Mouse (Mus musculus) midbrain, embryonic 11.5 days (tissue): Measurements from ENCODE around the gene Senp3. TPM values are rescaled to one million over a fixed set of nuclear protein-coding genes. Genes with fewer than 3 reads are reported as not detected.
"Not testable (repeated sequence)": the region's sequence is repeated elsewhere in the genome, so short reads cannot be mapped to it uniquely, and the experiment has no call there.

Source experiments
- ATAC-seq: fragments of 200-750 bp; cut with Nextera tagmentation; 2 replicates; pipeline ENCODE4 v1.8.0; 2017; ENCODE audit warnings: moderate TSS enrichment, moderate library complexity; ENCODE audit not compliant: low FRiP score
- DNase-seq: peaks from one replicate; pipeline ENCODE4 v3.0.0; 2015; ENCODE audit warnings: low spot score; ENCODE audit errors: missing footprints
- H3K27ac ChIP-seq: fragments of 300-500 bp; sonication (generic); 2 replicates; pipeline ENCODE4 v1.5.1; 2014; ENCODE audit warnings: low read depth, low read length
- H3K27me3 ChIP-seq: fragments of 300-500 bp; sonication (generic); 2 replicates; pipeline ENCODE4 v1.6.1; 2014; ENCODE audit warnings: mild to moderate bottlenecking, low read length, moderate library complexity, mixed read lengths; ENCODE audit not compliant: control insufficient read depth, insufficient read depth
- H3K36me3 ChIP-seq: fragments of 300-500 bp; sonication (generic); 2 replicates; pipeline ENCODE4 v1.6.1; 2014; ENCODE audit warnings: mild to moderate bottlenecking, low read length, moderate library complexity, mixed read lengths; ENCODE audit not compliant: control insufficient read depth, insufficient read depth
- H3K4me1 ChIP-seq: fragments of 300-500 bp; sonication (generic); 2 replicates; pipeline ENCODE4 v1.6.1; 2014; ENCODE audit warnings: low read length; ENCODE audit not compliant: control insufficient read depth, insufficient read depth
- H3K4me2 ChIP-seq: fragments of 300-500 bp; sonication (generic); 2 replicates; pipeline ENCODE4 v1.6.1; 2014; ENCODE audit warnings: mild to moderate bottlenecking, moderate library complexity
- H3K4me3 ChIP-seq: fragments of 300-500 bp; sonication (generic); 2 replicates; pipeline ENCODE4 v1.5.1; 2014; ENCODE audit warnings: low read depth, low read length
- H3K9ac ChIP-seq: fragments of 300-500 bp; sonication (generic); 2 replicates; pipeline ENCODE4 v1.6.1; 2014; ENCODE audit warnings: low read length
- H3K9me3 ChIP-seq: fragments of 300-500 bp; sonication (generic); 2 replicates; pipeline ENCODE4 v1.6.1; 2016; ENCODE audit warnings: low read length; ENCODE audit not compliant: control insufficient read depth
- WGBS: fragments of 180-500 bp; shearing (Covaris S2); extraction: QIAGEN DNeasy Blood & Tissue Kit; methylation state at CpG from one replicate; pipeline ENCODE4 v1.1.7; 2014; 5-methylcytosine and 5-hydroxymethylcytosine counted together
- polyA plus RNA-seq: library from polyadenylated mRNA; unstranded; fragments of >200 nt; fragmentation: Nextera tagmentation; extraction: Ambion mirVana; gene quantifications from 2 replicates; pipeline ENCODE4 v1.2.1, GENCODE M21; 2014

Gene Senp3
- polyA plus RNA-seq = 80.6 and 90.8 TPM in 2 replicates

- Histone ChIP-seq H3K27me3 (no peaks in the 10 kb centered on the region), H3K4me3 (peak within 1 kb of the TSS; percentile 84), H3K9me3 (no peaks in the 10 kb centered on the region), H3K36me3 (peaks cover 9% of the 10 kb centered on the region), H3K4me2 (peak within 1 kb of the TSS; percentile 93), H3K27ac (peak within 1 kb of the TSS; percentile 77), H3K9ac (peak within 1 kb of the TSS; percentile 88), H3K4me1 (peaks cover 16% of the 10 kb centered on the region)
- DNase-seq = peak; percentile 100
- 1% methylated on average over 78 of the region's 80 CpGs for WGBS
- peak; percentile 95 for ATAC-seq
Observed at GRCm38 (mm10) chr11:69681314-69682208, at the start of gene Senp3. Senp3 (minus strand) TSS chr11:69682084.

DNA sequence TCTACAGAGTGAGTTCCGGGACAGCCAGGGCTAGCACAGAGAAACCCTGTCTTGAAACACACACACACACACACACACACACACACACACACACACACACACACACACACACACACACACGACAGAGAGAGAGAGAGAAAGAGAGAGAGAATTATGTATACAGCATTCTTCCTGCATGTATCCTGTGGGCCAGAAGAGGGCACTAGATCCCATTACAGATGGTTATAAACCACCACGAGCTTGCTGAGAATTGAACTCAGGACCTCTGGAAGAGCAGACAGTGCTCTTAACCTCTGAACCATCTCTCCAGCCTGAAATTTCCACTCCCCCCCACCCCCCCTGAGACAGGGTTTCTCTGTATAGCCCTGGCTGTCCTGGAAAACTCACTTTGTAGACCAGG lies 49.5 kb upstream of the Senp3 start:
- H3K4me3 ChIP-seq, ATAC-seq, H3K9me3 ChIP-seq, H3K9ac ChIP-seq, H3K27me3 ChIP-seq, H3K4me2 ChIP-seq, H3K4me1 ChIP-seq, DNase-seq, H3K27ac ChIP-seq: not testable (repeated sequence)
- peaks cover 20% of the 10 kb centered on the region for H3K36me3 ChIP-seq
- 70% methylated on average over 3 of the region's 3 CpGs for WGBS

DNA sequence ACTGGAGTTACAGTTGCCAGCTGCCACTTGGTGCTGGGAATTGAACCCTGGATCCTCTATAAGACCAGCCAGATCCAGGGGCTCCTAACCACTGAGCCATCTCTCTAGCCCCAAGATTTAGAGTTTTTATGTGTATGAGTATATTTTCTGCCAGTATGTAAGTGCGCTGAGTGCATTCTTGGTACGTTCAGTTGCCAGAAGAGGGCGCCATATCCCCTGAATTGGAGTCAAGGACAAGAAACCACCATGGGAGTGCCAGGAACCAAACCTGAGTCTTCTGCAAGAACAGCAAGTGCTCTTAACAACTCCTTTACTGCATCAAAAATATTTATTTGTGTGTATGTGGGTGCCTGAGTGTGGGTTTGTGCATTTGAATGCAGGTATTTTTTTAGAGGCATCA lies 47.2 kb upstream of the Senp3 start:
- no peaks in the 10 kb centered on the region for H3K27me3 ChIP-seq
- H3K4me1 ChIP-seq = no peaks in the 10 kb centered on the region
- no peak overlapping the region for H3K4me2 ChIP-seq
- H3K4me3 ChIP-seq = no peak overlapping the region
- H3K9me3 ChIP-seq = no peaks in the 10 kb centered on the region; the same call in 1 of the 2 replicates
- no peak for ATAC-seq
- H3K9ac ChIP-seq = no peak overlapping the region
- peaks cover 1% of the 10 kb centered on the region; the same call in 1 of the 2 replicates for H3K36me3 ChIP-seq
- no peak overlapping the region for H3K27ac ChIP-seq
- WGBS = 20% methylated on average over 3 of the region's 3 CpGs
- no peak for DNase-seq

GRCm38 (mm10) chr11:69725951-69726350 lies 44.1 kb upstream of the Senp3 start:
- Histone ChIP-seq H3K9me3 (no peaks in the 10 kb centered on the region; the same call in 1 of the 2 replicates), H3K4me3 (no peak overlapping the region), H3K27me3 (no peaks in the 10 kb centered on the region), H3K4me2 (no peak overlapping the region), H3K4me1 (no peaks in the 10 kb centered on the region), H3K27ac (no peak overlapping the region), H3K36me3 (no peaks in the 10 kb centered on the region), H3K9ac (no peak overlapping the region)
- no peak for DNase-seq
- 45% methylated on average over 5 of the region's 5 CpGs for WGBS
- ATAC-seq = no peak

GRCm38 (mm10) chr11:69723074-69723473 lies 41.2 kb upstream of the Senp3 start:
- Histone ChIP-seq H3K9me3 (no peaks in the 10 kb centered on the region), H3K4me3 (no peak overlapping the region), H3K4me1 (no peaks in the 10 kb centered on the region), H3K27me3 (no peaks in the 10 kb centered on the region), H3K4me2 (no peak overlapping the region), H3K9ac (no peak overlapping the region), H3K36me3 (no peaks in the 10 kb centered on the region), H3K27ac (no peak overlapping the region)
- 47% methylated on average over 2 of the region's 2 CpGs for WGBS
- ATAC-seq (no peak), DNase-seq (no peak)

DNA sequence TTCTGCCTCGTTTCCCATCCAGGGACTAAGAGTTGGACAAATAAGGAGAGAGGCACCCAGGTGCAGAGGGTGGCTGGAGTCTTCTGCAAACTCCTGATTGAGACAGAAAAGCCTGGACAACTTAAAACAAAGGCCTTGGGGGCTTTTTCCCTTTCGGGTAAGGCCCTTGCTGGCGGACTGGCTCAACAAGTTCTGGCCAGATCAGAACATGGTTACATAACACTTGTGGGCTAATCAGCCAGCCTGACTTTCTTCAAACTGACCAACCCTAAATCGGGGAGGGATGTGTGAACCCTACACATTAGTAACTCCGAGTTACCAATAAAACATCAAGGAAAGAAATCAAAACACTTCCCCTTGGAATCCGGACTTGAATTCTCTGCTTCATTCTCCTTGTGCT lies 39.0 kb upstream of the Senp3 start:
- WGBS = 80% methylated on average over 6 of the region's 6 CpGs
- Histone ChIP-seq H3K27me3 (no peaks in the 10 kb centered on the region), H3K36me3 (no peaks in the 10 kb centered on the region), H3K9ac (no peak overlapping the region), H3K9me3 (no peaks in the 10 kb centered on the region), H3K4me3 (no peak overlapping the region), H3K27ac (no peak overlapping the region), H3K4me2 (no peak overlapping the region), H3K4me1 (no peaks in the 10 kb centered on the region)
- DNase-seq (no peak), ATAC-seq (no peak)

GRCm38 (mm10) chr11:69719423-69719822 lies 37.5 kb upstream of the Senp3 start:
- ATAC-seq = no peak
- no peak for DNase-seq
- H3K9me3 ChIP-seq = no peaks in the 10 kb centered on the region
- no peaks in the 10 kb centered on the region for H3K27me3 ChIP-seq
- WGBS = 72% methylated on average over 6 of the region's 6 CpGs
- H3K36me3 ChIP-seq = no peaks in the 10 kb centered on the region
- H3K27ac ChIP-seq = no peak overlapping the region
- H3K4me2 ChIP-seq = no peak overlapping the region
- no peak overlapping the region for H3K4me3 ChIP-seq
- H3K4me1 ChIP-seq = no peaks in the 10 kb centered on the region
- no peak overlapping the region for H3K9ac ChIP-seq

DNA sequence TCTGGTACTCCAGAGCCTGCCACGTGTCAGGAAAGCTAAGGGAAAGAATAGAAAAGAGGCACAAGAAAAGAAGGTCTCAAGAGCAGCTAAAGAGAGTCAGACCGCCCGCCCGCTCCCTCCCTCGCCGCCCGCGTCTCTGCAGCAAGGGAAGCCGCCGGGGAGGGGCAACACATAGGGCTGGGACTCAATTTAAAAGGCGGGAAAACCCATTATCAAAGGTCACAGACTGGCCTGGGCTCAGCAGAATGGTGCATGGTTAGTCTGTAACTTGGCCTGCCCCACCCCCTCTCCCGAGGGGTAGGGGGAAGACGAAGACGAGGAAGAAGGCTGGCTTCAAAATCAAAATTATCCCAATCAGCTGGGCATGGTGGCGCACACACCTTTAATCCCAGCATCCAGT lies 36.8 kb upstream of the Senp3 start:
- H3K9me3 ChIP-seq = no peaks in the 10 kb centered on the region
- H3K36me3 ChIP-seq = no peaks in the 10 kb centered on the region
- H3K4me3 ChIP-seq = no peak overlapping the region
- no peak for ATAC-seq
- H3K27me3 ChIP-seq = no peaks in the 10 kb centered on the region
- H3K27ac ChIP-seq = no peak overlapping the region
- 36% methylated on average over 15 of the region's 15 CpGs for WGBS
- no peak for DNase-seq
- no peak overlapping the region for H3K9ac ChIP-seq
- H3K4me1 ChIP-seq = no peaks in the 10 kb centered on the region
- no peak overlapping the region for H3K4me2 ChIP-seq

DNA sequence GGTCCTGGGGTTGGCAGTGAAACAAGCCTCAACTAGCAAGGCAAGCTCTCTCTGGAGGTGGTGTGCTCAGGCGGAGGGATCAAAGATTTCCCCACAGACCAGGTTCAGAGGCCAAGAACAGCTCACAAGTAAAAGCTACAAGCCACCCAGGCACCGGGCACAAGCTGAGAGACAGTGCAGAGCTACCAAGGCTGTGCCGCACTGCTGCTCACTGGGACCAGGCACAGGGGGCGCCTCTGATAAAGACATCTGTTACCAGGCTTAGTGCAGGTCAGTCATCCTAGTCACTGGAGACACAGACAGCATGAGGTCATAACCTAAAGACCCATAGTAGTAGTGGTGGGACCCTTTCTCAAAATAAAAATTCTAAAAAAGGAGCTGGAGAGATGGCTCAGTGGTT lies 35.1 kb upstream of the Senp3 start:
- no peak overlapping the region for H3K9ac ChIP-seq
- WGBS = 68% methylated on average over 4 of the region's 4 CpGs
- no peak overlapping the region for H3K27ac ChIP-seq
- H3K9me3 ChIP-seq = no peaks in the 10 kb centered on the region
- DNase-seq (peak; percentile 64), ATAC-seq (no peak)
- H3K36me3 ChIP-seq = no peaks in the 10 kb centered on the region
- H3K4me2 ChIP-seq = no peak overlapping the region
- H3K4me3 ChIP-seq = no peak overlapping the region
- no peaks in the 10 kb centered on the region for H3K27me3 ChIP-seq
- H3K4me1 ChIP-seq = no peaks in the 10 kb centered on the region
